Mouse (Mus musculus): ENCODE results near the gene Urb2. TPM values are rescaled to one million over a fixed set of nuclear protein-coding genes. Genes with fewer than 3 reads are reported as not detected.

Urb2 gene
- total RNA-seq, 2 experiments from 2014 or later, result 5.8 to 6.0 TPM

GRCm38 (mm10) chr8:124089016-124089415 lies 67.7 kb downstream of the Urb2 start:
- intact Hi-C loops (cut with DNase I), result no loop called here
- no peak for TF ChIP-seq CTCF (IDR thresholded peaks at IDR 0.05)
- Histone ChIP-seq H3K27ac (no peak overlapping the region), H3K4me3 (no peak overlapping the region)
- no peak for DNase-seq

GRCm38 (mm10) chr8:124090473-124090872 lies 69.2 kb downstream of the Urb2 start:
- TF ChIP-seq CTCF (IDR thresholded peaks at IDR 0.05), result no peak
- H3K27ac ChIP-seq, result no peak overlapping the region
- DNase-seq, result no peak
- no peak overlapping the region for H3K4me3 ChIP-seq
- intact Hi-C loops (cut with DNase I), result no loop called here

Small RNAs within 50 kb of the gene (microRNA-seq; reads per million reads assigned to microRNA genes)
- gene Mir1967, result not detected

Other genes starting within 250 kb of the Urb2 start
- gene Rab4a, start 215.5 kb upstream of the Urb2 start, total RNA-seq (2021), result 10 to 100 TPM; 12.0 to 12.4 TPM
- under 1 TPM; 0.42 to 0.46 TPM for gene Ccsap, start 161.3 kb upstream of the Urb2 start, total RNA-seq (2021)
- over 10,000 TPM; 45,578 to 47,175 TPM for gene Acta1, start 126.8 kb upstream of the Urb2 start, total RNA-seq (2021)
- gene Nup133, start 72.2 kb upstream of the Urb2 start, total RNA-seq (2021), result 10 to 100 TPM; 11.6 to 17.8 TPM
- gene Abcb10, start 38.4 kb upstream of the Urb2 start, total RNA-seq (2021), result 10 to 100 TPM; 15.8 to 18.6 TPM
- gene Taf5l, start 111 bp upstream of the Urb2 start, total RNA-seq (2021), result 10 to 100 TPM; 14.6 to 15.2 TPM
- 10 to 100 TPM; 35.6 to 37.2 TPM for gene Galnt2, start 209.9 kb downstream of the Urb2 start, total RNA-seq (2021)

All from gastrocnemius, adult 2 months (tissue).